Mouse (Mus musculus): Measurements from ENCODE around the gene Tmprss3. TPM values are rescaled to one million over a fixed set of nuclear protein-coding genes. Genes with fewer than 3 reads are reported as not detected.

The Tmprss3 gene
- polyA plus RNA-seq, 1 experiment from 2014 or later: 0.12 TPM

- no peak within 1 kb of the TSS for H3K27ac ChIP-seq
- no peak within 1 kb of the TSS for H3K4me3 ChIP-seq
- no peaks in the 10 kb centered on the region for H3K9me3 ChIP-seq (replicated peaks)
- H3K4me2 ChIP-seq (replicated peaks): no peak within 1 kb of the TSS
- no peak for ATAC-seq (ENCODE audit: low FRiP score)
- 12% methylated on average over 2 of the region's 2 CpGs for WGBS
- H3K27me3 ChIP-seq: no peaks in the 10 kb centered on the region
- H3K36me3 ChIP-seq: no peaks in the 10 kb centered on the region
- peaks cover 12% of the 10 kb centered on the region for H3K4me1 ChIP-seq
- H3K9ac ChIP-seq: no peak within 1 kb of the TSS
Observed at GRCm38 (mm10) chr17:31129452-31129851, 69.3 kb downstream of the Tmprss3 start, which contains the start of gene Tff3. TSS of gene Tff3 (minus strand) at chr17:31129646.

Other genes with a start within 250 kb of the Tmprss3 start
- 0.52 TPM in 1 of 2 replicates, not detected in the other for gene Umodl1, start 244.3 kb downstream of the Tmprss3 start, polyA plus RNA-seq (2016; fragmentation: Nextera tagmentation; extraction: Ambion mirVana)
- gene Abcg1, start 141.3 kb downstream of the Tmprss3 start, polyA plus RNA-seq (2016; fragmentation: Nextera tagmentation; extraction: Ambion mirVana): 15.3 and 17.5 TPM in 2 replicates
- 0.53 TPM in 1 of 2 replicates, not detected in the other for gene Tff3, start 69.3 kb downstream of the Tmprss3 start, polyA plus RNA-seq (2016; fragmentation: Nextera tagmentation; extraction: Ambion mirVana)
- not detected in 2 replicates for gene Tff2, start 54.7 kb downstream of the Tmprss3 start, polyA plus RNA-seq (2016; fragmentation: Nextera tagmentation; extraction: Ambion mirVana)
- not detected in 2 replicates for gene Tff1, start 33.7 kb downstream of the Tmprss3 start, polyA plus RNA-seq (2016; fragmentation: Nextera tagmentation; extraction: Ambion mirVana)
- 0.65 TPM in 1 of 2 replicates, not detected in the other for gene Ubash3a, start 8.9 kb upstream of the Tmprss3 start, polyA plus RNA-seq (2016; fragmentation: Nextera tagmentation; extraction: Ambion mirVana)
- 6.9 and 8.2 TPM in 2 replicates for gene Rsph1, start 78.4 kb upstream of the Tmprss3 start, polyA plus RNA-seq (2016; fragmentation: Nextera tagmentation; extraction: Ambion mirVana)
- gene Slc37a1, start 87.8 kb upstream of the Tmprss3 start, polyA plus RNA-seq (2016; fragmentation: Nextera tagmentation; extraction: Ambion mirVana): 15.5 and 15.8 TPM in 2 replicates
- 30.4 and 33.3 TPM in 2 replicates for gene Pde9a, start 187.2 kb upstream of the Tmprss3 start, polyA plus RNA-seq (2016; fragmentation: Nextera tagmentation; extraction: Ambion mirVana)